Mouse (Mus musculus): ENCODE data around the gene Nptx2. TPM values are rescaled to one million over a fixed set of nuclear protein-coding genes. Genes with fewer than 3 reads are reported as not detected.

The Nptx2 gene
- 2.5 and 3.3 TPM in 2 replicates for polyA plus RNA-seq (2016; fragmentation: Nextera tagmentation; extraction: Ambion mirVana)

- Histone ChIP-seq H3K27me3 (peaks cover 51% of the 10 kb centered on the region), H3K9me3 (no peaks in the 10 kb centered on the region), H3K36me3 (replicated peaks) (no peaks in the 10 kb centered on the region), H3K4me3 (replicated peaks) (peak within 1 kb of the TSS; percentile 43), H3K27ac (no peak within 1 kb of the TSS), H3K4me2 (peak within 1 kb of the TSS; percentile 63), H3K4me1 (peaks cover 48% of the 10 kb centered on the region), H3K9ac (peak within 1 kb of the TSS; percentile 49)
- peak; percentile 94 for ATAC-seq (ENCODE audit: low FRiP score)
- under 1% methylated on average over 88 of the region's 99 CpGs for WGBS
Measured at GRCm38 (mm10) chr5:144545653-144546422, at the start of gene Nptx2. Gene Nptx2, plus strand, starts transcription at chr5:144545902.

GRCm38 (mm10) chr5:144496481-144496880 is 49.2 kb upstream of the Nptx2 start:
- H3K9me3 ChIP-seq: no peaks in the 10 kb centered on the region
- no peak for ATAC-seq (ENCODE audit: low FRiP score)
- no peaks in the 10 kb centered on the region for H3K36me3 ChIP-seq (replicated peaks)
- H3K4me2 ChIP-seq: no peak overlapping the region
- no peak overlapping the region for H3K27ac ChIP-seq
- peaks cover 9% of the 10 kb centered on the region; the same call in 1 of the 2 replicates for H3K27me3 ChIP-seq
- H3K9ac ChIP-seq: no peak overlapping the region
- WGBS: 86% methylated on average over 7 of the region's 7 CpGs
- H3K4me3 ChIP-seq (replicated peaks): no peak overlapping the region
- no peaks in the 10 kb centered on the region for H3K4me1 ChIP-seq

- WGBS: 93% methylated on average over 10 of the region's 10 CpGs
- no peak overlapping the region for H3K9ac ChIP-seq
- no peak overlapping the region for H3K4me2 ChIP-seq
- peaks cover 7% of the 10 kb centered on the region for H3K4me1 ChIP-seq
- H3K27ac ChIP-seq: no peak overlapping the region
- ATAC-seq (ENCODE audit: low FRiP score): no peak
- peaks cover 9% of the 10 kb centered on the region for H3K27me3 ChIP-seq
- H3K4me3 ChIP-seq (replicated peaks): no peak overlapping the region
- no peaks in the 10 kb centered on the region for H3K9me3 ChIP-seq
- H3K36me3 ChIP-seq (replicated peaks): no peaks in the 10 kb centered on the region
Measured at GRCm38 (mm10) chr5:144504239-144504638, 41.5 kb upstream of the Nptx2 start.

GRCm38 (mm10) chr5:144505731-144506130 is 40.0 kb upstream of the Nptx2 start:
- H3K27ac ChIP-seq: no peak overlapping the region
- H3K4me1 ChIP-seq: peaks cover 17% of the 10 kb centered on the region
- no peak overlapping the region for H3K4me2 ChIP-seq
- H3K9me3 ChIP-seq: no peaks in the 10 kb centered on the region
- no peak for ATAC-seq (ENCODE audit: low FRiP score)
- H3K36me3 ChIP-seq (replicated peaks): no peaks in the 10 kb centered on the region
- no peak overlapping the region for H3K9ac ChIP-seq
- no peak overlapping the region for H3K4me3 ChIP-seq (replicated peaks)
- peaks cover 9% of the 10 kb centered on the region for H3K27me3 ChIP-seq
- 88% methylated on average over 2 of the region's 2 CpGs for WGBS

GRCm38 (mm10) chr5:144506156-144506555 is 39.5 kb upstream of the Nptx2 start:
- ATAC-seq (ENCODE audit: low FRiP score): no peak
- no peak overlapping the region for H3K4me3 ChIP-seq (replicated peaks)
- peaks cover 17% of the 10 kb centered on the region for H3K4me1 ChIP-seq
- H3K27me3 ChIP-seq: peaks cover 9% of the 10 kb centered on the region
- no peak overlapping the region for H3K9ac ChIP-seq
- no peak overlapping the region for H3K27ac ChIP-seq
- H3K36me3 ChIP-seq (replicated peaks): no peaks in the 10 kb centered on the region
- H3K4me2 ChIP-seq: no peak overlapping the region
- H3K9me3 ChIP-seq: no peaks in the 10 kb centered on the region
- WGBS: 45% methylated on average over 4 of the region's 4 CpGs

- H3K4me3 ChIP-seq (replicated peaks): no peak overlapping the region
- ATAC-seq (ENCODE audit: low FRiP score): no peak
- H3K9ac ChIP-seq: no peak overlapping the region
- H3K27ac ChIP-seq: no peak overlapping the region
- no peak overlapping the region for H3K4me2 ChIP-seq
- 50% methylated on average over 26 of the region's 26 CpGs for WGBS
- peaks cover 9% of the 10 kb centered on the region for H3K27me3 ChIP-seq
- no peaks in the 10 kb centered on the region for H3K36me3 ChIP-seq (replicated peaks)
- H3K4me1 ChIP-seq: peaks cover 17% of the 10 kb centered on the region
- H3K9me3 ChIP-seq: no peaks in the 10 kb centered on the region
Measured at GRCm38 (mm10) chr5:144506689-144507552, 38.8 kb upstream of the Nptx2 start.

- H3K4me2 ChIP-seq: no peak overlapping the region
- peaks cover 9% of the 10 kb centered on the region for H3K27me3 ChIP-seq
- H3K36me3 ChIP-seq (replicated peaks): no peaks in the 10 kb centered on the region
- 16% methylated on average over 7 of the region's 7 CpGs for WGBS
- H3K4me1 ChIP-seq: peaks cover 17% of the 10 kb centered on the region
- no peaks in the 10 kb centered on the region for H3K9me3 ChIP-seq
- no peak for ATAC-seq (ENCODE audit: low FRiP score)
- H3K4me3 ChIP-seq (replicated peaks): no peak overlapping the region
- H3K9ac ChIP-seq: no peak overlapping the region
- H3K27ac ChIP-seq: 0 out of 2 replicates have a peak overlapping the region, but pooled peaks have one; percentile 8
Measured at GRCm38 (mm10) chr5:144509431-144509830, 36.3 kb upstream of the Nptx2 start.

- no peak for ATAC-seq (ENCODE audit: low FRiP score)
- H3K9ac ChIP-seq: no peak overlapping the region
- no peaks in the 10 kb centered on the region for H3K27me3 ChIP-seq
- no peaks in the 10 kb centered on the region for H3K9me3 ChIP-seq
- no peak overlapping the region for H3K4me2 ChIP-seq
- no peak overlapping the region for H3K4me3 ChIP-seq (replicated peaks)
- peaks cover 5% of the 10 kb centered on the region; the same call in 1 of the 2 replicates for H3K4me1 ChIP-seq
- 60% methylated on average over 6 of the region's 6 CpGs for WGBS
- H3K27ac ChIP-seq: no peak overlapping the region
- H3K36me3 ChIP-seq (replicated peaks): no peaks in the 10 kb centered on the region
Measured at GRCm38 (mm10) chr5:144514738-144515137, 31.0 kb upstream of the Nptx2 start.

GRCm38 (mm10) chr5:144515241-144515640 is 30.5 kb upstream of the Nptx2 start:
- no peak overlapping the region for H3K27ac ChIP-seq
- H3K4me2 ChIP-seq: no peak overlapping the region
- no peak overlapping the region for H3K9ac ChIP-seq
- H3K9me3 ChIP-seq: no peaks in the 10 kb centered on the region
- H3K27me3 ChIP-seq: no peaks in the 10 kb centered on the region
- H3K4me3 ChIP-seq (replicated peaks): no peak overlapping the region
- 90% methylated on average over 4 of the region's 4 CpGs for WGBS
- H3K4me1 ChIP-seq: no peaks in the 10 kb centered on the region
- no peak for ATAC-seq (ENCODE audit: low FRiP score)
- H3K36me3 ChIP-seq (replicated peaks): no peaks in the 10 kb centered on the region

GRCm38 (mm10) chr5:144520096-144520495 is 25.6 kb upstream of the Nptx2 start:
- H3K9me3 ChIP-seq: no peaks in the 10 kb centered on the region
- no peak overlapping the region for H3K27ac ChIP-seq
- no peak overlapping the region for H3K4me3 ChIP-seq (replicated peaks)
- no peaks in the 10 kb centered on the region for H3K4me1 ChIP-seq
- H3K36me3 ChIP-seq (replicated peaks): no peaks in the 10 kb centered on the region
- 41% methylated on average over 3 of the region's 3 CpGs for WGBS
- no peak overlapping the region for H3K9ac ChIP-seq
- H3K4me2 ChIP-seq: no peak overlapping the region
- no peak for ATAC-seq (ENCODE audit: low FRiP score)
- no peaks in the 10 kb centered on the region for H3K27me3 ChIP-seq

GRCm38 (mm10) chr5:144524774-144525173 is 20.9 kb upstream of the Nptx2 start:
- no peak overlapping the region for H3K4me2 ChIP-seq
- H3K36me3 ChIP-seq (replicated peaks): no peaks in the 10 kb centered on the region
- H3K4me1 ChIP-seq: no peaks in the 10 kb centered on the region
- no peaks in the 10 kb centered on the region for H3K9me3 ChIP-seq
- H3K27ac ChIP-seq: no peak overlapping the region
- H3K9ac ChIP-seq: 0 out of 2 replicates have a peak overlapping the region, but pooled peaks have one; percentile 7
- H3K27me3 ChIP-seq: no peaks in the 10 kb centered on the region
- no peak for ATAC-seq (ENCODE audit: low FRiP score)
- no peak overlapping the region for H3K4me3 ChIP-seq (replicated peaks)
- 91% methylated on average over 10 of the region's 10 CpGs for WGBS

- Histone ChIP-seq H3K27me3 (no peaks in the 10 kb centered on the region), H3K9ac (no peak overlapping the region), H3K36me3 (replicated peaks) (no peaks in the 10 kb centered on the region), H3K4me3 (replicated peaks) (no peak overlapping the region), H3K27ac (no peak overlapping the region), H3K4me1 (no peaks in the 10 kb centered on the region), H3K9me3 (no peaks in the 10 kb centered on the region), H3K4me2 (no peak overlapping the region)
- WGBS: 90% methylated on average over 11 of the region's 11 CpGs
- ATAC-seq (ENCODE audit: low FRiP score): no peak
Measured at GRCm38 (mm10) chr5:144529123-144529522, 16.6 kb upstream of the Nptx2 start.

All from forebrain, embryonic 12.5 days (tissue).